Mouse (Mus musculus): Measurements from ENCODE around the gene Kmt2d. TPM values are rescaled to one million over a fixed set of nuclear protein-coding genes. Genes with fewer than 3 reads are reported as not detected.
"Not testable (repeated sequence)": the region's sequence is repeated elsewhere in the genome, so short reads cannot be mapped to it uniquely, and the experiment has no call there.

Gene Kmt2d
- 10.2 and 11.2 TPM in 2 replicates for polyA plus RNA-seq (2016; fragmentation: Nextera tagmentation; extraction: Ambion mirVana)

- peak within 1 kb of the TSS; percentile 99 for H3K4me3 ChIP-seq
- no peak for DNase-seq (ENCODE audit: low spot score)
- peaks cover 48% of the 10 kb centered on the region for H3K4me1 ChIP-seq (replicated peaks)
- peak within 1 kb of the TSS; percentile 99 for H3K27ac ChIP-seq
- peaks cover 22% of the 10 kb centered on the region for H3K36me3 ChIP-seq
- no peaks in the 10 kb centered on the region for H3K27me3 ChIP-seq (ENCODE audit: insufficient read depth, poor library complexity, severe bottlenecking)
- no peaks in the 10 kb centered on the region for H3K9me3 ChIP-seq
- under 1% methylated on average over 73 of the region's 94 CpGs for WGBS
Observed at GRCm38 (mm10) chr15:98871070-98871915, at the start of gene Kmt2d. TSS of gene Kmt2d (minus strand) at chr15:98871204.

GRCm38 (mm10) chr15:98918499-98918895, 47.5 kb upstream of the Kmt2d start:
- H3K27ac ChIP-seq, result peak overlapping the region; percentile 96
- WGBS, result 28% methylated on average over 8 of the region's 8 CpGs
- H3K9me3 ChIP-seq; H3K27me3 ChIP-seq (ENCODE audit: insufficient read depth, poor library complexity, severe bottlenecking); DNase-seq (ENCODE audit: low spot score): not testable (repeated sequence)
- peaks cover 29% of the 10 kb centered on the region for H3K36me3 ChIP-seq
- peak overlapping the region; percentile 95 for H3K4me3 ChIP-seq
- H3K4me1 ChIP-seq (replicated peaks), result peaks cover 35% of the 10 kb centered on the region

- H3K27ac ChIP-seq, result peak within 1 kb of the TSS; percentile 96
- H3K36me3 ChIP-seq, result peaks cover 35% of the 10 kb centered on the region
- H3K27me3 ChIP-seq (ENCODE audit: insufficient read depth, poor library complexity, severe bottlenecking), result no peaks in the 10 kb centered on the region
- no peaks in the 10 kb centered on the region for H3K9me3 ChIP-seq
- under 1% methylated on average over 82 of the region's 82 CpGs for WGBS
- H3K4me3 ChIP-seq, result peak within 1 kb of the TSS; percentile 95
- DNase-seq (ENCODE audit: low spot score), result peak; percentile 99
- H3K4me1 ChIP-seq (replicated peaks), result peaks cover 35% of the 10 kb centered on the region
Observed at GRCm38 (mm10) chr15:98917538-98918498, 46.8 kb upstream of the Kmt2d start, which contains the start of gene Lmbr1l. TSS of gene Lmbr1l (minus strand) at chr15:98918231.

GRCm38 (mm10) chr15:98917091-98917490, 46.1 kb upstream of the Kmt2d start:
- 0% methylated on average over 14 of the region's 14 CpGs for WGBS
- Histone ChIP-seq H3K4me1 (replicated peaks) (peaks cover 35% of the 10 kb centered on the region), H3K27me3 (ENCODE audit: insufficient read depth, poor library complexity, severe bottlenecking) (no peaks in the 10 kb centered on the region), H3K36me3 (peaks cover 43% of the 10 kb centered on the region), H3K9me3 (no peaks in the 10 kb centered on the region), H3K27ac (peak overlapping the region; percentile 96), H3K4me3 (peak overlapping the region; percentile 95)
- DNase-seq (ENCODE audit: low spot score), result no peak

GRCm38 (mm10) chr15:98916016-98916415, 45.0 kb upstream of the Kmt2d start:
- Histone ChIP-seq H3K4me3 (peak overlapping the region; percentile 95), H3K27me3 (ENCODE audit: insufficient read depth, poor library complexity, severe bottlenecking) (no peaks in the 10 kb centered on the region), H3K4me1 (replicated peaks) (peaks cover 35% of the 10 kb centered on the region), H3K9me3 (no peaks in the 10 kb centered on the region), H3K27ac (peak overlapping the region; percentile 96; the same call in 1 of the 2 replicates), H3K36me3 (peaks cover 48% of the 10 kb centered on the region)
- DNase-seq (ENCODE audit: low spot score), result no peak
- WGBS, result 95% methylated on average over 4 of the region's 4 CpGs

- Histone ChIP-seq H3K9me3 (no peaks in the 10 kb centered on the region), H3K27me3 (ENCODE audit: insufficient read depth, poor library complexity, severe bottlenecking) (no peaks in the 10 kb centered on the region), H3K4me3 (no peak overlapping the region; the same call in 1 of the 2 replicates), H3K4me1 (replicated peaks) (peaks cover 35% of the 10 kb centered on the region), H3K27ac (no peak overlapping the region), H3K36me3 (peaks cover 59% of the 10 kb centered on the region)
- no peak for DNase-seq (ENCODE audit: low spot score)
- 93% methylated on average over 6 of the region's 6 CpGs for WGBS
Observed at GRCm38 (mm10) chr15:98914903-98915302, 43.9 kb upstream of the Kmt2d start.

GRCm38 (mm10) chr15:98904692-98905091, 33.7 kb upstream of the Kmt2d start:
- H3K4me1 ChIP-seq (replicated peaks), result 0 out of 2 replicates have a peak, but pooled peaks cover 7% of the 10 kb centered on the region
- H3K36me3 ChIP-seq, result peaks cover 74% of the 10 kb centered on the region
- WGBS, result 31% methylated on average over 10 of the region's 10 CpGs
- peak overlapping the region; percentile 6; the same call in 1 of the 2 replicates for H3K27ac ChIP-seq
- peak; percentile 73 for DNase-seq (ENCODE audit: low spot score)
- no peak overlapping the region for H3K4me3 ChIP-seq
- no peaks in the 10 kb centered on the region for H3K9me3 ChIP-seq
- peaks cover 11% of the 10 kb centered on the region for H3K27me3 ChIP-seq (ENCODE audit: insufficient read depth, poor library complexity, severe bottlenecking)

GRCm38 (mm10) chr15:98902600-98902999, 31.6 kb upstream of the Kmt2d start:
- Histone ChIP-seq H3K4me1 (replicated peaks) (peaks cover 18% of the 10 kb centered on the region), H3K4me3 (no peak overlapping the region), H3K27me3 (ENCODE audit: insufficient read depth, poor library complexity, severe bottlenecking) (peaks cover 31% of the 10 kb centered on the region), H3K36me3 (peaks cover 53% of the 10 kb centered on the region), H3K9me3 (no peaks in the 10 kb centered on the region), H3K27ac (no peak overlapping the region)
- WGBS, result 94% methylated on average over 2 of the region's 2 CpGs
- no peak for DNase-seq (ENCODE audit: low spot score)

- Histone ChIP-seq H3K36me3 (peaks cover 43% of the 10 kb centered on the region), H3K4me1 (replicated peaks) (peaks cover 27% of the 10 kb centered on the region), H3K27me3 (ENCODE audit: insufficient read depth, poor library complexity, severe bottlenecking) (peaks cover 42% of the 10 kb centered on the region), H3K27ac (no peak overlapping the region), H3K9me3 (no peaks in the 10 kb centered on the region), H3K4me3 (no peak overlapping the region)
- 80% methylated on average over 1 of the region's 1 CpGs for WGBS
- DNase-seq (ENCODE audit: low spot score), result no peak
Observed at GRCm38 (mm10) chr15:98901530-98901929, 30.5 kb upstream of the Kmt2d start.

GRCm38 (mm10) chr15:98897928-98898800, 27.2 kb upstream of the Kmt2d start, which contains the start of gene Dhh:
TSS of gene Dhh (minus strand) at chr15:98898540.
- WGBS, result under 1% methylated on average over 41 of the region's 41 CpGs
- peak; percentile 44 for DNase-seq (ENCODE audit: low spot score)
- Histone ChIP-seq H3K36me3 (peaks cover 11% of the 10 kb centered on the region), H3K4me1 (replicated peaks) (peaks cover 54% of the 10 kb centered on the region), H3K27me3 (ENCODE audit: insufficient read depth, poor library complexity, severe bottlenecking) (peaks cover 76% of the 10 kb centered on the region), H3K9me3 (no peaks in the 10 kb centered on the region), H3K27ac (no peak within 1 kb of the TSS), H3K4me3 (peak within 1 kb of the TSS; percentile 44)

GRCm38 (mm10) chr15:98897495-98897894, 26.5 kb upstream of the Kmt2d start:
- H3K4me1 ChIP-seq (replicated peaks), result peaks cover 55% of the 10 kb centered on the region
- peaks cover 5% of the 10 kb centered on the region; the same call in 1 of the 2 replicates for H3K36me3 ChIP-seq
- H3K27ac ChIP-seq, result no peak overlapping the region
- DNase-seq (ENCODE audit: low spot score), result peak; percentile 17
- H3K27me3 ChIP-seq (ENCODE audit: insufficient read depth, poor library complexity, severe bottlenecking), result peaks cover 82% of the 10 kb centered on the region
- 1% methylated on average over 10 of the region's 10 CpGs for WGBS
- H3K9me3 ChIP-seq, result no peaks in the 10 kb centered on the region
- H3K4me3 ChIP-seq, result peak overlapping the region; percentile 44

All from hindbrain, embryonic 10.5 days (tissue).